Mouse (Mus musculus) layer of hippocampus, postnatal 25 days (tissue): ENCODE results near the gene Mup20. TPM values are rescaled to one million over a fixed set of nuclear protein-coding genes. Genes with fewer than 3 reads are reported as not detected.
"Not testable (repeated sequence)": the region's sequence is repeated elsewhere in the genome, so short reads cannot be mapped to it uniquely, and the experiment has no call there.

Source experiments
- DNase-seq, 2 experiments: peaks; one replicate each; pipeline ENCODE4 v3.0.0; 2022; ENCODE audit warnings: mixed read lengths in 2 of 2, low spot score in 1 of 2; ENCODE audit errors: extremely low spot score in 1 of 2
- total RNA-seq, 2 experiments: library from RNA; stranded (reverse); gene quantifications; 2 replicates each; pipeline ENCODE4 v1.2.3; 2021

Mup20 gene
- total RNA-seq: not detected

DNA sequence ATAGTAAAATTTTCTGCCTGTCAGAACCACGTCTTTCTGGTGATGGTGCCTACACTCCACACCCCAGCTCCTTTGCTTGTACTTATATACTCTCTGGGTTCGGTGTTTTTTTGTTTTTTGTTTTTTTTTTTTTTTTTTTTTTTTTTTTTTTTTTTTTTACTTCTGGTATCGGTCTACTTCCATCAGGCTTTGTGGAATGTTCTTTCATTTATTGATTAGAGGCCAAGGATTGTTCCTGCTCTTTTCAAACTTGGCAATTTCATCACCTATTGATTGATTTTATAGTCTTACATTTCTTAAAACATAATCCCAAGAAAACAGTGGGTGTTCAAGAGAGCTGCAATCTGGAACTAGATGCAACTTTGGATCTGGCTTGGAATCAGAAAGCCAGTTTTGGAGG lies at the start of gene Mup20:
Gene Mup20, minus strand, starts transcription at position 101 of the 400 bp plus-strand sequence.
- DNase-seq: not testable (repeated sequence)

DNA sequence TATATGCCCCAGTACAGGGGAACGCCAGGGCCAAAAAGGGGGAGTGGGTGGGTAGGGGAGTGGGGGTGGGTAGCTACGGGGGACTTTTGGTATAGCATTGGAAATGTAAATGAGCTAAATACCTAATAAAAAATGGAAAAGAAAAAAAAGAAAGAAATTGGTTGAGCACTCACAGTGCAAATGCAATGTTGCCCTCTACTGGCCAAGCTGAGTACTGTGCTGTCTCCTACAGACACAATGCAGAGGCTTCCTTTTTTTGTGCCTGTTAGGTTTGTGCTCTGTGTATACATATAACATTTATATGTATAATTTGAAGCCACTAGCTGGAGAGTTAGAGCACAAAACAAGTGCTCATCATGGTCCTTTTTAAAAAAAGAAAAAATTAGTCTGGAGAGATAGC lies 49.4 kb upstream of the Mup20 start:
- peak in 1 of 2 experiments; percentile 52 for DNase-seq

DNA sequence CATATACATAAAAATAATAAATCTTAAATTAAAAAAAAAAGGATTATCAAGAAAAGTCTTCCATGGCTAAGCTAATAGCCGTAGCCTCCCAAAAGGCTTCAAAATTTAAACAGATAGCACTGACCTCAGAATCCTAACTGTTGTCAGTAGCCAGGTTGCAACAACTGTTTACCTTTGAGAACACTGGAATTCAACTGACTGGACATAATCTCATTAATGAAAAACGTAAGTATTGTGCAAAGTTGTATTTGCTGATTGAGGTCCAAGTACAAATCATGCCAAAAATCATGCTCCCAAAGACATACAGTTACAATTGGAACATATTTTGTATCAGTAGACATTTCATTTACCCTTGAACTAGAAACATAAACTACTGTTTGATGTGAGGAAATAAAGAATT lies 34.0 kb upstream of the Mup20 start:
- no peak for DNase-seq

DNA sequence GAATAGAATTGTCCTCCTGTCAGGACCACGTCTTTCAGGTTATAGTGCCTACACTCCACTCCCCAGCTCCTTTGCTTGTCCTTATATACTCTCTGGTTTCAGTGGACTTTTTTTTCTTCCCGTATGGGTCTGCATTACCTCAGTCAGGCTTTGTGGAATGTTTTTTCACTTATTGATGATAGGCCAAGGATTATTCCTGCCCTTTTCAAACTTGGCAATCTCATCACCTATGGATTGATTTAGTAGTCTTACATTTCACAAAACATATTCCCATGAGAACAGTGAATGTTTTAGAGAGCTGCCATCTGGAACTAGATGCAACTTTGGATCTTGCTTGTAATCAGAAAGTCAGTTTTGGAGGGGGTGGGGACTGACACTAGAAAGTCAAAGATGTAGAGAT lies 33.3 kb upstream of the Mup20 start, which contains the start of gene Mup3:
Gene Mup3, minus strand, starts transcription at position 102 of the 400 bp plus-strand sequence.
- DNase-seq: no peak

DNA sequence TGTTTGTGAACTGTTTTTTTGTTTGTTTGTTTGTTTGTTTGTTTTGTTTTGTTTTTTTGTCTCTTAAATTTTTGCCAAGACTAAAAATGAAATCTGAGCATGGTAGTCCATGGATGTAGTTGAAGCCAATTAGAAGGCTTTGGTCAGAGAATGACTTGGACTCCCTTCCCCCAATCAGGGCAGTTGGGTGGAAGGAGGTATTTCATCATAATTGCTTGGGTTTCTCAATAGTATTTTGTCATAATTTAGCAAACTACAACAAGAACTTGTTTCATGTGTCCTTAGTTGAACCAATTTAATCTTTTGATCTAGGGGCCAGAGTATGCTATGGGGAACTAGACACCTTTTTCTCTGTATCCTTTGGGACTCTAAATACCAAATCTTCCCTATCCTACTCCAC lies 28.8 kb upstream of the Mup20 start:
- DNase-seq: no peak

DNA sequence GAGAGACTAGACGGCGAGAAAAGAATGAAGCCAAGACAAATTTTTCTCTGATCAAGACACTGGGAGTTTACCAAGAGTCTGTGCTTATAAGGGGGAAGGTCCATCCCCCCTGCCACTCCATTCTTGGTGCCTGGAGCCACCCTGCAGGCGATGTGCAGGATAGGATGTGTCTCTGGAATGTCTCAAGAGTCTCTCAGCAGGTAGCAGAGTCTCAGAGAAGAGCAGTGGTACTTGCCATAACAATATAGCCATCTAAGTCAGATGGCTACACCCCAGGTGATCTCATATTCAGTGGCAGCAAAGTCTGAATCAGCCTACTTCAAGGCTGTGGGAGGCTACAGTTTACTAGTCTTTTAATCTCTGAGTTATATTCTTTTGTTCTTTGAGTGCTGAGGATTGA lies 21.2 kb upstream of the Mup20 start:
- no peak for DNase-seq

DNA sequence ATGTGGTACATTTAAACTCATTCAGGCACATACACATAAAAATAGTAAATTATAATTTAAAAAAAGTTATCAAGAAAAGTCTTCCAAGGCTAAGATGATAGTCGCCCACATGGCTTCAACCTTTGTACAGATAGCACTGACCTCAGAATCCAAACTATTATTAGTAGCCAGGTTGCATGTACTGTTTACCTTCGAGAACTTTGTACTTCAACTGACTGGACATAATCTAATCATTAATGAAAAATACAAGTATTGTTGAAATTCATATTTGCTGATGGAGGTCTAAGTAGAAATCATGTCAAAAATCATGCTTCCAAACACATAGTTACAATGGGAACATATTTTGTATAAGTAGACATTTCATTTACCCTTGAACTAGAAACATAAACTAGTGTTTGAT lies 822 bp upstream of the Mup20 start:
- not testable (repeated sequence) for DNase-seq

DNA sequence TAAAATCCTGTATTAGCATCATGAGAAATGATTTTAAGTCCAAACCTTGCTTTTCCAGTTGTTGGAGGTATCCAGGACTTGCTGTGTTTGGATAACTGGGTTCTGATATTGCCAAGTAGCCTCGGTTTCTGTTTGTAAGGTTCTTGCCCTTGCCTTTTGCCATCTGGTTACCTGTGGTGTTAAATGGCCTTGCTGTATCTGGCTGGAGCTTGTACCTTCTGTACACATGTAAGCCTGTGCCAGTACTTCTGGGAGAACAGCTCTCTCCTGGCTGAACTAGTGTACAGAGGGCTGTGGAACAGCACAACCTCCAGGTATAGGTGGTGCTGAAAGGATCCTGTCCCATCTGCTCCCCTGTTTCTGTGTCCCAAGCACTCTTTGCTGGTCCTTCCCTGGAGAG lies 27.7 kb downstream of the Mup20 start:
- no peak for DNase-seq

DNA sequence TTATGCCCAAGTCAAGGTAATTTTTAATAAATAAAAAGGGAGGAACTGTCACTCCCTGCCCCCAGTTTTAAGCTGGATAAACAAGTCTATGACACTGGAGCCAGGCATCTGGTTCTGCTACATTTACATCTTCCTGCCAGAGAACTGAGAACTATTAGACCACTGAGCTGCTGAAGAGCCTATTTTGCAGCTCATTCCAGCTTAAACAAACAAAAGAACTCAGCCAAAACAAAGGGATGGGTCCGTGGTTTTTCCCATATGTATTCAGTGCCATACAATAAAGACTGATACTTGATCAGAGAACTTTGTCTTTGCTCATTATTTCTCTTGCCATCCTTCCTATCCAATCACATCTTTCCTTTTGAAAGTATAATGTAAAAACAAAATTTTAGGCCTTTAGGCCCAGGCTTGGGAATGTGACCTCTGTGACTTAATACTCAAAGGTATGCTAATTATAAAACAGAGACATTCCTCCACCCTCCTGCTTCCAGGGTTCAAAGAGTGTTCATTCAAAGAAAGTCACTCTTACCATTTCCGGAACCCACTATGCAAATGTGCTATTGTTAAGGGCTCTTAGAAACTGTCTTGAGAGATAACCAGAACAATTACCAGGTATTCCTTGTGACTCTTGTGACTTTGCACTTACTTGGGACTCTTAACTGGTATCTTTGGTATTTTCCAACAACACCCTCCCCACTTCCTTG lies 29.6 kb downstream of the Mup20 start:
- DNase-seq: no peak

DNA sequence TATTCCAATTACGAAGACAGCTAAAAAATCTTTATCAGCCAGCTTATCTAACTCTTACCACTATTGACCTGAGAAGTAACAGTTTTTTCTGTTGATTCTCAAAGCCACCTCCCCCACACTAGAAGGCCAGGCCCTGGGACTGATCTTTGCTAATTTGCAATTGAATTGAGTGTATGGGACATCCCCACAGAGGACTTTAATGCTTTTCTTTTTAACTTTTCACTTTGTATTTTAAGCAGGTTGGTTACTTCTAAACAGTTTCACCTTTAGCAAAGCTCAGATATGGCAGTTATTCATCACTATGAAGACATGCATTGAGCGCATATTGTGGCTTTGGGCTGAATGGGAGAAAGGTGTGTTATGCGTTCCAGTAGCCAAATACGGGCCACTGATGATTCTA lies 30.3 kb downstream of the Mup20 start:
- no peak for DNase-seq

DNA sequence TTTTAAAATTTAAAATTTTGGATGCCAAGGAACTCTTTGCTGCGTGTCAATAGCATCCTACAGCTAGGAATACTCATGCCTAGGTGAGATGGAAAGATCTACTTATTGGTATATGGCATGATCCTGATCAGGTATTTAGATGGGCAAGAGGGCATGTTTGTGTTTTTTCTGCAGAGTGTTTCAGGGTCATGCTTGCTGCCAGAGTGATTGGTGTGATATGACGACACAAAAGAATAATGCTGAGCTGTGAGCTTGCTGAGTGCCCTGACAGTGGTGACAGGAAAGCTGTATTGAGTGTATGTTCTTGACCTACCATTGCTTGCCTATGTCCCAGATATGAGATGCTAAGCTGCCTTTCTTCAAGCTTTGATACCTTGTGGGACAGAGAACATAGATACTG lies 30.8 kb downstream of the Mup20 start:
- no peak for DNase-seq

DNA sequence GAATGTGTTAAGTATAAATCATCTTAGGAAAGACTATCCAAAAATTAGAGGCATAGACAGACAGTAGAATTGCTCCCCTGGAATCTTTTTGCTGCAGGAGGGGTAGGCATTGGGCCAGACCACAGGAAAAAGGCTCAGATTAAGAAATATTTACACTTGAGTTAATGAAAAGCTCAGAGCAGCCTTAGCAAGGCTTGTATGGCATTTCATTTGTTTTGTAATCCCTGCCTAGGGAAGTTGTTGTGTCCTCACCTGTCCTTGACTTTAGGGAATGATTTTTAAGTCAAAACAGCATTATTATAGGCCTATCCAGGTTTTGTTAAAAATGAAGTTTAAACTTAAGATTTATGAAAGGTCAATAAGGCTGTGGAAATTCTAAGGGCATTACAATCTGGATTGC lies 33.4 kb downstream of the Mup20 start:
- not testable (repeated sequence) for DNase-seq

Other genes with a start within 250 kb of the Mup20 start
- gene Mup5, start 218.9 kb downstream of the Mup20 start, total RNA-seq: not detected
- gene Mup3, start 33.2 kb upstream of the Mup20 start, total RNA-seq: not detected
- gene Mup21, start 96.7 kb upstream of the Mup20 start, total RNA-seq: not detected
- 10 to 100 TPM; 22.9 to 25.6 TPM for gene Zfp37, start 176.9 kb upstream of the Mup20 start, total RNA-seq
- gene Slc31a2, start 208.4 kb upstream of the Mup20 start, total RNA-seq: 1 to 10 TPM; 8.3 to 8.9 TPM